Mouse (Mus musculus): ENCODE results near the gene Zfp629.
A peak's percentile ranks its signal among the peaks of the same experiment; 100 is the strongest.
"Not testable (repeated sequence)": the region's sequence is repeated elsewhere in the genome, so short reads cannot be mapped to it uniquely, and the experiment has no call there.

The Zfp629 gene

GRCm38 (mm10) chr7:127614891-127615843 lies at the start of gene Zfp629:
Gene Zfp629 (minus strand): TSS chr7:127615797.
- peak; percentile 90 for DNase-seq (ENCODE audit: low read depth, low spot score)

DNA sequence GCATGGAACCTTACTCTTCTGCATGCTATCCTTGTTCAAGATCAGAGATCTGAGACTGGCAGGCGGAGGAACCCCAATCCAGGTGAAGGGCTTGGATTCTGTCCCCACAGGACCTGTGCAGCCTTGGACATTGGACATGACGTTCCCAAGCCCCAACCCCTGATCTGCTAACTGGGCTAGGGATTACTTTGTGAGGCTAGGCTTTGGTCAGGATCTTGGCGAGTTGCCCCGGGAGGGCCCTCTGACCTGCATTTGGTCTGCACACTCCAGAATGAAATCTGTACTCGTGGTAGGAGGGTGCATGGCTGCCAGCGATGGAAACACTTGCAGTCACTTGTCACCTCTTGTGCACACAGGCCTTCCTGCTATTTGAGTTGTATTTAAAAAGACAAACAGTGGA lies 47.3 kb upstream of the Zfp629 start:
- DNase-seq (ENCODE audit: low read depth, low spot score) = no peak

DNA sequence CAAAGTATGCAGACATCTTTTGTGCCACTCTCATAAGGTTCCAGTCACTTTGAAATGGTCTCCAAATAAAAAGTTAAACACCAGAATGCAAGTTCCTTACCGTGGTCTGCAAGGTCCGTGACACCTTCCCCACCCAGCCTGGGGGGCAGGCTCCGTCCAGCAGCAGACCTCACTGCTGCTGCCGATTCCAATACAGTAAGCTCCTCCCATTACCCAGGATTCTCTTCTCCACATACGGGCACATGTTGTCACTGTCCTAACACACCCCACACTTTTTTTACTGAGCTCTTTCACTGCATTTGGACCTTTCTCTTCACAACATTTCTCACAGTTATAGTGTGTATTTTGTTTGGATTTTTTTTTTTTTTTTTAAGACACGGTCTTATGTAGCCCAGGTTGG lies 46.2 kb upstream of the Zfp629 start:
- DNase-seq (ENCODE audit: low read depth, low spot score) = no peak

DNA sequence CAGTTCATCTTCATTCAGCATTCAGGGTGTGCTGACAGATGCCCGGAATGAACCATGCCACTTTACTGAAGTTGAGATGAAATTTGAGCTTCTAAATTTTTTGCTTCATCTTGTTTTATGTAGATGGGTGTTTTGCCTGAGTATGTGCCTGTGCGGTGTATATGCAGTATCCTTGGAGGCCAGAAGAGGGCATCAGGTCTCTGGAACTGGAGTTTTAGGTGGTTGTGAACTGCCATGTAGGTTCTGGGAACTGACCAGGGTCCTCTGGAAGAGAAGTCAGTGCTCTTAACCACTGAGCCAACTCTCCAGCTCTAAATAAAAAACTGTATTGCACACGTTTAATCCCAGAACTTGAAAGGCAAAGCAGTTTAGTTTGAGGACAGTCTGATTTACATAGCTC lies 45.3 kb upstream of the Zfp629 start:
- DNase-seq (ENCODE audit: low read depth, low spot score) = no peak

DNA sequence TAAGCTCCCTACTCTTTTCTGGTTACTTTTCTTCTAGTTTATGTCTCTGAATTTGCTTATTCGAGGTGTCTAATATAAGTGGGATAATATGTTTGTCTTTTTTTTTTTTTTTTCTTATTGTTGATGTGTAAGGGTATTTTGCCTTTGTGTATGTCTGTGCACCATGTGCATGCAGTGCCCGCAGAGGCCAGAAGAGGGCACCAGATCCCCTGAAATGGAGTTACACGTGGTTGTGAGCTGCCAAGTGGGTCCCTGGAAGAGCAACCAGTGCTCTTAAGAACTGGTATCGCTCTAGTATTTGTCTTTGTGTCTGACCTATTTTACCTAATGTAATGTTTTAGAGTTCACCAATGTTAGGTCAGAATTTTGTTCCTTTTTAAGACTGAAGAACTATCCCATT lies 41.3 kb upstream of the Zfp629 start:
- peak; percentile 66 for DNase-seq (ENCODE audit: low read depth, low spot score)

DNA sequence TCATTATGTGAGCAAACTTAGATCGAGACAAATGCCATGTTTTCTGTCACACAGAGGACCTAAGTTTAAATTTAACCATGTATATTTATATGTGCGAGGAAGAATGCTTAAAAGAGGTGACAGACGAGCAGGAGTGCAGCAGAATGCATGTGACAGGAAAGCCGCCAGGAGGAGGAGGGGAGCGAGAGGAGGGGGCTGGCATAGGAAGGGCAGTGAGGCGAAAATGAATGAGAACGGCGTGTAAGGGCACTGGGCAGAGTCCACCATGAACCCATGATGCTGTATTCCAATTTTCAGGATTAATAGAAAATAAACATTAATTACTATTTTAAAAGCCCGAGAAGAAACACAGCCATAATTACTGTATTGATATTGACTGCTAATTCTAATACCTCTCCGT lies 38.7 kb upstream of the Zfp629 start:
- no peak for DNase-seq (ENCODE audit: low read depth, low spot score)

DNA sequence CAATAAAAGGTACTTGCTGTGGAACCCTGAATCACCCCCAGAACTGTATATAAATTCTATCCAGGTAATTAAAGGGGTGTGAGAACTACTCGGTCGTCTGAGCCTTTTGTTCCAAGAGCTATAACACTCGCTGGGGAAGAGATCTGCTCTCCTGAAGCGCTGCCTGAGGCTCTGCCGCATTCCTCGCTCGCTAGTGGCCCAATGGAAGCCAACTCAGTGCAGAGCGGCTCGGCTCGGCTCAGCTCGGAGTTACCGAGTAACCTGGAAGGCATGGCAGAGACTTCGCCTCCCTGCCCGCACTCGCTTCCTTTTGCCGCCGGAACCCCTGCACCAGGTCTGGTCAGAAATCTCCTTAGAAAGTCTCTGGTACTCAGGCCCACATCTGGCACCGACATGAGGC lies 36.5 kb upstream of the Zfp629 start:
- peak; percentile 40 for DNase-seq (ENCODE audit: low read depth, low spot score)

- no peak for DNase-seq (ENCODE audit: low read depth, low spot score)
These were observed 36.0 kb upstream of the Zfp629 start for GRCm38 (mm10) chr7:127651624-127652023.

DNA sequence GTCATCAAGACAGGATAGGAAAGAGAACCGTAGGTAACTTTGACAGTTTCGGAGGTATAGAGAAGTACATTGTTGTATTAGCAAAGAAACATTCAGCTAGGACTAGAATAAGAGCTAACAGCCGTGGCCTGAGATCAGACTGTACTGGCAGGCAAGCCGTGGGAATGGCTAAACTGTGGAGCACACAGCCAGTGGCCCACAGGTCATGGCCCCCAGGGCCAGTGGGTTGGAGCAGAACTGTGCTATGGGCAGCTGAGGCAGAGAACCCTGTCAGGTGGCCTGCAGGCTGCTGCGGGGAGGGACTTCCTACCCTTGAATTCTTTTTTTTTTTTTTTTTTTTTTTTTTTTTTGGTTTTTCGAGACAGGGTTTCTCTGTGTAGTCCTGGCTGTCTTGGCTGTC lies 33.6 kb upstream of the Zfp629 start:
- DNase-seq (ENCODE audit: low read depth, low spot score) = no peak

DNA sequence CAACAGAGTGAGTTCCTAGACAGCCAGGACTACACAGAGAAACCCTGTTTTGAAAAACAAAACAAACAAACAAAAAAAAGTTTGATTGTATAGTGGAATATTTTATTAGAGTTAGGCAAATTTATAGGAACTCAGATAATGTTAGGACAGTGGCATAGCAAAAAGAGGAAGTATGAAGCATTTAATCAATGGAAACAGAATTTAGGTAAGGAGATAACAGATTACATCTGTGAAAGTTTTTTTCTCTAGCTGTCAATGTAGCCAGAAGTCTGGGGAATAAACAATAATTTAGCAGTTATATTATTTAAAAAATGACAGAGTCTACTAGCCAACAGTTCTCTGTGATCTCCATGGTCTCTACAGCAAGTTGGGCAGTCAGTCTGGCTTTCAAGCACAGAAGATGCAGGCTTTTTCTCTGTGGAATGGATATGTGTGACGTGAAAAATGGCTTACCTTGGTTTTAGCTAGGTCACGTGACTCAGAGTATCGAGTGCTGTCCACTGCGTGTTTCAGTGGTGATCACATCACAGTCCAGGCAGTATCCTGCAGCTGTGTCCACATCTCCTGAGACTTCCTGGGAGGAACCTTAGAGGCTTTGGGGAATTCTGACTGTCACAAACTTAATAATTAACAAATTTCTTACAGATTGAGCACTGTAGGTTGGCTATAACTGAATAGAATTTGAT lies 33.1 kb upstream of the Zfp629 start:
- DNase-seq (ENCODE audit: low read depth, low spot score) = no peak

DNA sequence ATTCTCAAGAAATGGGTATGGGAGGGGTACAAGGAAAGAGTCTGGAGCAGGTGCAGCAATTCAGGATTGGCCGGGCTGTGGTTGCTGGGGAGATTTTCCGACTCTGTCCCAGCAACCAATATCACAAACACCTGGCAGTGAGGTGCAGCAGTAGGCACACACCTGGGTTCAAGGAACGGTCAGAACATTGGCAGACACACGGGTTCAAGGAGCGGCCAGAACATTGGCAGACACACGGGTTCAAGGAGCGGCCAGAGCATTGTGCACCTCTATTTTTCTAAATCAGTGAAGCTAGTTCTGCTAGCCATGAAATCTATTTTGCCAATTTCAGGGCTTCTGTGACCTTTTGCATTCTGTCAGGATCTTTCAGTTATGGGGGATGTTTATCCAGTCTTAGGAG lies 32.0 kb upstream of the Zfp629 start:
- DNase-seq (ENCODE audit: low read depth, low spot score) = not testable (repeated sequence)

DNA sequence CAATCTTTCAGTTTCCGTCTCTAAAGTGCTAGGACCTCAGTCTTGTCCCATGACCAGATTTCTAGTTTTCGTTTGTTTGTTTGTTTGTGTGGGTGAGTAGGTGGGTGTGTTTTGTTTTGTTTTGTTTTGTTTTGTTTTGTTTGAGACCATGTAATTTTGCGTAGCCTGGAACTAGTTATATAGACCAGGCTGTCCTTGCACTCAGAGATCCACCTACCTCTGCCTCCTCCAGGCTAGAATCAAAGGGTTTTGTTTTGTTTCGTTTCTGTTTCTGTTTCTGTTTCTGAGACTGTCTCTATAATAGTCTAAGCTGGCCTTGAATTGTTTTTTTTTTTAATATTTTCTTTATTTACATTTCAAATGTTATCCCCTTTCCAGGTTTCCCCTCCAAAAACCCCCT lies 30.8 kb upstream of the Zfp629 start:
- DNase-seq (ENCODE audit: low read depth, low spot score) = no peak

- DNase-seq (ENCODE audit: low read depth, low spot score) = no peak
These were observed 26.7 kb upstream of the Zfp629 start for GRCm38 (mm10) chr7:127642254-127642653.

DNA sequence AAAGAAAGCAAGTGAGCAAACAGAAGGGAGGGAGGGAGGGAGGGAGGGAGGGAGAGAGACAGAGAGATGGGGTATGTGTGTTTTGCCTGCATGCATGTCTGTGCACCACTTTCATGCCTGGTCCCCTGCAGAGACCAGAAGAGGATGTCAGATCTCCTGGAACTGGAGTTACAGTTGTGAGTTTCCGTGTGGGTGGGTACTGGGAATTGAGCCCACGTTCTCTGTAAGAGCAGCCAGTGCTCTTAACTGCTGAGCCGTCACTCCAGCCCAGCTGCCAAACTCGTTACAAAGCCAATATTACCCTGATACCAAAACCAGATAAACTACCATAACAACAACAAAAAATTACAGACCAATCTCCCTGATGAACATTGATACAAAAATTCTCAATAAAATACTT lies 25.7 kb upstream of the Zfp629 start:
- no peak for DNase-seq (ENCODE audit: low read depth, low spot score)

DNA sequence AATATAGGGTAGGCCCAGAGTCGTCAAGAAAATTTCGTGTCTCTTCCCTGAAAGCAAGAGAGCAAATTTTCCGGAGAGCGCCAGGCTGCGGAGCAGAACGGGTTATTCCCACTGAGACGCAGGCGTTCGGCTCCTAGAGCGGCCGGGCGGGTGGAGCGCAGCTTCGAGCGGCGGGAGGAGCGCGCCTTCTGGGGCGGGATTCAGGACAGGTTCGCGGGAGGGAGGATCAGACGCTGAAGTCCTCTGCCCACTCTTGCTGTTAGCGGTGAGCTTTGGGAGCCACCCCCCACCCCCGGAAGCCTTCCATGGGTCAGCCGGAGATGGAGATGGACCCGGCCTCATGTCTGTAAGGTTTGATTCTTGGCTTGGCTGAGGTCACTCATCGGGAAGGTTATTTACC lies 21.4 kb upstream of the Zfp629 start:
- peak; percentile 59 for DNase-seq (ENCODE audit: low read depth, low spot score)

DNA sequence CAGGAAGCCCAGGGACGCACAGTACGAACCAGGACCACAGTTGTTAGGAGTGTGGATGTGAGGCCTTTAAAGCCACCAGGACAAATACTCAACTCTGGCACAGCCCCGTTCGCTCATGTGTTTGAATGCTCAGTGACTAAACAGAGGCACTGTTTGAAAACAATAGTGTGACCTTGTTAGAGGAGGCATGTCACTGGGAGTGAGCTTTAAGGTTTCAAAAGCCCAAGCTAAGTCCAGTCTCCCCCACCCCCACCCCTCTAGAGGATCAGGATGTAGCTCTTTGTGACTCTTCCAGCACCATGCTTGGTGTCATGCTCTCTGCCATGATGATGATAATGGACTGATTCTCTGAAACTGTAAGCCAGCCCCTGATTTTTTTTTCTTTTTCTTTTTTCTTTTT lies 15.8 kb upstream of the Zfp629 start:
- DNase-seq (ENCODE audit: low read depth, low spot score) = no peak

DNA sequence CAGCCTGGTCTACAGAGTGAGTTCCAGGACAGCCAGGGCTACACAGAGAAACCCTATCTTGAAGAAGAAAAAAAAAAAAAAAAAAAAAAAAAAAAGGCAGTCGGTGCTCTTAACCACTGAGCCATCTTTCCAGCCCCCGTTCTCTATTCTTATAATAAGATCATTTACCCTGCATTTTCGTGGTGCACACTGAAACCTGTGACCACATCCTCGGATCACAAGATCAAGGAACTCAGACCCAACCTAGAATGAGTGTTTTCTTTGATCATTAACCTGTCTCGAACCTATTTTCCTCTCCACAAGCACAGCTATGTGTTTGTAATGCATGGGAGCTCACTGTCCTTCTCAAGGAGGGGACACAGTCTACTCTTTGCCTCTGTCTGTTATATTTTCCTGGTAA lies 13.0 kb upstream of the Zfp629 start:
- DNase-seq (ENCODE audit: low read depth, low spot score) = no peak

GRCm38 (mm10) chr7:127626471-127626870 lies 10.9 kb upstream of the Zfp629 start:
- DNase-seq (ENCODE audit: low read depth, low spot score) = no peak

- DNase-seq (ENCODE audit: low read depth, low spot score) = no peak
These were observed 10.4 kb upstream of the Zfp629 start for GRCm38 (mm10) chr7:127626039-127626438.

DNA sequence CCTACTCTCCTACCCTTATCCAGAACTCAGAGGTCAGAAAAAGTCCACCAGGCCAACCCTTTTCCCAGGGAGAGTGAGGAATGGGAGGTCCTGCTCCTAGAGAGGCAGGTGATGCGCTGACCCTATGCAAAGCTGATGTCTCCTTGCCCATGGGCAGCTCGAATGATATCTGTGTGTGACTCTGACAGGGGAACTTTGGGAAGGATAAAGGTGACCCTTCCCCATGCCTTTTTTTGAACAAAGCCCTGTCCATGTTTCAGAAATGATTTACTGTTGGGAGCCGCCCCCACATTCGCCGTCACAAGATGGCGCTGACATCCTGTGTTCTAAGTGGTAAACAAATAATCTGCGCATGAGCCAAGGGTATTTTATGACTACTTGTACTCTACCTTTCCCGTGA lies 2.8 kb upstream of the Zfp629 start:
- not testable (repeated sequence) for DNase-seq (ENCODE audit: low read depth, low spot score)

- no peak for DNase-seq (ENCODE audit: low read depth, low spot score)
These were observed 2.4 kb upstream of the Zfp629 start for GRCm38 (mm10) chr7:127617962-127618361.

DNA sequence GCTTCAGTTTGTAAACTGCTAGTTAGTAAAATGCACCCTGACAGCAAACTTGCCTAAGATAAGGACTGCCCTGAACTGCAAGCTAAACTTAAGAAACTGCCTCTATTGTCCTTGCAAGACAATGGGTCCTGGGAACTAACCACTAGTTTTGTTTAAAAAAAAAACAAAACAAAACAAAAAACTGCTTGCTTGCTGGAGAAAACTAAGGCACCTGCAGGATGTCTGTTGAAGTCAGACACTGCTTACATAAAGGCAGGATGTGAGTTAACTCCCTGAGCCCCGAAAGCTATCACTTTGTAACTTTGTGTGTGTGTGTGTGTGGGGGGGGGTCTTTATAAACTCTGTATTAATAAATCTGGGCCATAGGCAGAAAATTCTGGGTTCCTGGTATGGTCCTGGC lies 1.3 kb upstream of the Zfp629 start:
- no peak for DNase-seq (ENCODE audit: low read depth, low spot score)

DNA sequence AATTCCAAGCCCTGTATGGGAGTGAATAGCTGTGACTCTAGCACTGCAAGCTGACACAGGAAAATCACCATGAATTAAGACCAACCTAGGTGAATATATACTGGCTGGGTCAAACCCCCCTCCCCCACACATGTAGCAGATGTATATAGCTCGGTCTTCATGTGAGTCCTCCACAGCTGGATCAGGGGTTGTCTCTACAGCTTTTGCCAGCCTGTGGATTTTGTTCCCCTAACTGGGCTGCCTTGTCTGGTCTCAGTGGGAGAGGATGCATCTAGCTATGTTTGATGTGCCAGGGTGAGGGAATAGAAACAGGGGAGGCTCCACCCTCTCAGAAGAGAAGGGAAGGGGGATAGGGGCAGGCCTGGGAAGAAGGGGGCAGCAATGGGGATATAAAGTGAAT lies 739 bp upstream of the Zfp629 start:
- no peak for DNase-seq (ENCODE audit: low read depth, low spot score)

Data from forelimb bud, embryonic 11.5 days (tissue).